Mouse (Mus musculus) spleen, adult 10 weeks (tissue): ENCODE results near the gene Vmn2r19. TPM values are rescaled to one million over a fixed set of nuclear protein-coding genes. Genes with fewer than 3 reads are reported as not detected.

ENCODE experiments used
- polyA plus RNA-seq: library from polyadenylated mRNA; stranded (reverse); fragments of 350-450 nt; fragmentation: Illumina TruSeq; extraction: RNeasy Lipid Tissue Mini Kit (QIAGEN cat#74804); gene quantifications from one replicate; pipeline ENCODE4 v1.2.3, GENCODE M21; 2015; ENCODE audit warnings: low replicate concordance; ENCODE audit not compliant: insufficient read depth

The Vmn2r19 gene
- polyA plus RNA-seq = not detected

DNA sequence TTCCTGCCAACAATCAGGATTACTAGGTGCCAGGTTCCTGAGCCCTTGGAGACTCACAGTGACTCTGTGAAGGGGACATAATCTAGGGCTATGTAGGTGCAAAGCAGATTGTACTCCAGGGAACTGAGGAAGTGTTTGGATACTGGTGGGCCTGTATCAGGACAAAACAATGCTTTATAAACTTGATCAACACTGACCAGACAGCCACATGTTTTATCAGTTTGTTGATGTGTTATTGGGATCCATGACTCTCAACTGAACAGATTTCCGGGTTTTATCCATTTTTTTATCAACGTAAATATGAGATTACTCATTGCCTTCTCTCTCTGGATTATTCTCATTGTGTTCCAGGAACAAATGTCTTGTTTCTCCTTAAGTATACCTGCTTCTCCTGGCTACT, at the start of gene Vmn2r19:
Vmn2r19 (plus strand) TSS at position 301 of the 400 bp plus-strand sequence.

DNA sequence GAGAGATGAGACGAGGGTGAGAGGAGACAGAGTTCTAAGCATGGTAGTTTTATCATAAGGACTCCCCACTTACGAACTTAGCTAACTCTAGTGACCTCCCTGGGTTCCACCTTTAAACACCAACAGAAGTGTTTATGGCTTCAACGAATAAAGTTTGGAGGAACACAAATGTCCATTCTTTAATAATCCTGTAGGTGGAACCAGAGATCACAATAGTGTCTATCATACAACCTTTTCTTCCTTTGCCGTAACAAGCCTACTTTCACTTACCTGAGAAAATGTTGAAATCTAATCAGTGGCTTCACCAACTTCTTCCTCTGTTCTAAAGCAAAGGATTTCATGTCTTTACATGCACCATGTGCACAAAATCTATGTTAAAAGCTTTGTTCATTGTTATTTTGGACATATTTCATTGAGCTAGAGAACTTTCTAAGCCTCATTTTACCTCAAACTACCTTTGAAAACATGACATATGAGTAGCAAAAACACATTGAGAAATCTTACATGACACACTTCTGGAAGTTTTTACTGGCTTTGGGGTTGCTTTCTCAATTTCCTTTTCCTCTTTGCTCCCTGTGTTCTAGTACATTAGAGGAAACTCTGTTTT, 46.5 kb upstream of the Vmn2r19 start, which contains the start of gene Clec4d:
Clec4d (plus strand) TSS at position 557 of the 607 bp plus-strand sequence.

GRCm38 (mm10) chr6:123289753-123290152, 18.4 kb upstream of the Vmn2r19 start, which contains the start of gene Clec4e:
Clec4e (minus strand) TSS chr6:123289870.

Other genes starting within 250 kb of the Vmn2r19 start
- gene Clec4a2, start 201.9 kb upstream of the Vmn2r19 start, polyA plus RNA-seq = 42.8 TPM
- gene Clec4b2, start 135.4 kb upstream of the Vmn2r19 start, polyA plus RNA-seq = 3.2 TPM
- gene Clec4n, start 78.5 kb upstream of the Vmn2r19 start, polyA plus RNA-seq = 145 TPM
- 14.2 TPM for gene Clec4d, start 46.2 kb upstream of the Vmn2r19 start, polyA plus RNA-seq
- 4.0 TPM for gene Clec4e, start 18.5 kb upstream of the Vmn2r19 start, polyA plus RNA-seq
- gene Vmn2r20, start 109.8 kb downstream of the Vmn2r19 start, polyA plus RNA-seq = not detected
- gene Vmn2r21, start 225.1 kb downstream of the Vmn2r19 start, polyA plus RNA-seq = not detected